Mouse (Mus musculus) E14TG2a.4 (cell line): ENCODE data around the gene Acsm5.

ENCODE experiments used
- CTCF ChIP-seq: conservative IDR thresholded peaks from 2 replicates; pipeline ENCODE4 v1.5.1; 2014; ENCODE audit warnings: low read length
- NANOG ChIP-seq: IDR thresholded peaks from 2 replicates; pipeline ENCODE4 v1.6.1; 2014; ENCODE audit warnings: borderline replicate concordance, low read length, mixed read lengths
- POU5F1 ChIP-seq: IDR thresholded peaks from 2 replicates; pipeline ENCODE4 v1.6.1; 2014; ENCODE audit warnings: low read length, borderline replicate concordance

- no peak for TF ChIP-seq CTCF
- TF ChIP-seq POU5F1 = no peak
- no peak for TF ChIP-seq NANOG
Observed at GRCm38 (mm10) chr7:119484154-119484553, 35.1 kb upstream of the Acsm5 start.
